Mouse (Mus musculus) urinary bladder, postnatal 0 days (tissue): ENCODE measurements around the gene Slc35b1. TPM values are rescaled to one million over a fixed set of nuclear protein-coding genes. Genes with fewer than 3 reads are reported as not detected.

Experiments used
- polyA plus RNA-seq: library from polyadenylated mRNA; unstranded; fragments of >200 nt; fragmentation: Nextera tagmentation; extraction: Ambion mirVana; gene quantifications from 2 replicates; pipeline ENCODE4 v1.2.1, GENCODE M21; 2015

Slc35b1 gene
- 71.6 and 72.2 TPM in 2 replicates for polyA plus RNA-seq

DNA sequence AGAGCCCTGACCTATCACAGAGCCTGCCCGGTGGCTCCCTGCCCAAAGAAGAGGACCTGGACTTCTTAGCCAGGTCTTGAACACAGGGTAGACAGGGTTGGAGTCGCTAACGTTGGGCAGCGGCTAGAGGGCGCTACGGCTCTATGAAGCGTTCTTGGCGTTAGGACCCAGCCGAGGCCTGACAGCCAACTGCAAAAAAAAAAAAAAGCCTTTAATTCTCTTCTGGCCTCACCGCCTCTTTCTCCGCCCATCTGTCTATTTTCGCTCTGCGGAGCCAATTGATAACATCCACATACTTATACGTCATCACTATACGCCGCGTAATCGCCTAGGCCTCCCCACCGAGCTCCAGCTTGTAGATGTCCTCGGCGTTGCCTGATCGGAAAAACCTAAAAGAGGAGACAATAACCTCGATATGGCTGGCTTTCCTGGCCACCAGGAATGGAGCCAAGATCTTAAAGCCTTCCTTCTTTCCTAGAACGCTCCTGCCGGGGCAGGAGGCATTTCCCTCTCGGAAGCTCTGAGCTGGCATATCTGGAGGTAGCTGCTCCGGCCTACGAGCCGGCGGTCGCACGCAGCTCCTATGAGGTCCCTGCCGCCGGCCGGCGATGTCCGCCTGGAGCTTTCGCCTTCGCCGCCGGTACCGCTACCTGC, at the start of gene Slc35b1:
TSS of gene Slc35b1 (plus strand) at position 374 of the 654 bp plus-strand sequence.

GRCm38 (mm10) chr11:95336568-95337128, 47.8 kb upstream of the Slc35b1 start, which contains the start of gene Fam117a:
Gene Fam117a (plus strand): TSS chr11:95337018.

GRCm38 (mm10) chr11:95413641-95414535, 29.4 kb downstream of the Slc35b1 start, which contains the start of gene Spop:
Gene Spop (plus strand): TSS chr11:95414080.

Other genes with a start within 250 kb of the Slc35b1 start
- 0.11 and 0.16 TPM in 2 replicates for gene Dlx4, start 238.4 kb upstream of the Slc35b1 start, polyA plus RNA-seq
- not detected in 2 replicates for gene Tac4, start 123.2 kb upstream of the Slc35b1 start, polyA plus RNA-seq
- gene Kat7, start 74.4 kb upstream of the Slc35b1 start, polyA plus RNA-seq = 26.7 and 29.7 TPM in 2 replicates
- 4.7 TPM in 2 replicates for gene Fam117a, start 47.7 kb upstream of the Slc35b1 start, polyA plus RNA-seq
- gene Spop, start 29.4 kb downstream of the Slc35b1 start, polyA plus RNA-seq = 159 and 174 TPM in 2 replicates
- gene Nxph3, start 129.9 kb downstream of the Slc35b1 start, polyA plus RNA-seq = 0.39 and 0.48 TPM in 2 replicates
- gene Ngfr, start 203.0 kb downstream of the Slc35b1 start, polyA plus RNA-seq = 2.6 and 3.2 TPM in 2 replicates